Mouse (Mus musculus) embryo, embryonic 10 days (tissue): ENCODE data around the gene Pbp2.

Experiments
- DNase-seq: peaks from one replicate; pipeline ENCODE4 v3.0.0-alpha.2; 2015; ENCODE audit warnings: low spot score

Gene Pbp2

GRCm38 (mm10) chr6:135300469-135300868 is 9.7 kb downstream of the Pbp2 start:
- no peak for DNase-seq

- DNase-seq = no peak
These were observed 11.1 kb downstream of the Pbp2 start for GRCm38 (mm10) chr6:135299024-135299550.

GRCm38 (mm10) chr6:135297570-135297969 is 12.6 kb downstream of the Pbp2 start:
- DNase-seq = no peak

GRCm38 (mm10) chr6:135296267-135296666 is 13.9 kb downstream of the Pbp2 start:
- DNase-seq = no peak

GRCm38 (mm10) chr6:135295082-135295861 is 14.9 kb downstream of the Pbp2 start:
- no peak for DNase-seq

GRCm38 (mm10) chr6:135294150-135294549 is 16.1 kb downstream of the Pbp2 start:
- DNase-seq = no peak

GRCm38 (mm10) chr6:135292391-135292790 is 17.8 kb downstream of the Pbp2 start:
- no peak for DNase-seq

GRCm38 (mm10) chr6:135279856-135280255 is 30.3 kb downstream of the Pbp2 start:
- peak; percentile 52 for DNase-seq

- no peak for DNase-seq
These were observed 30.9 kb downstream of the Pbp2 start for GRCm38 (mm10) chr6:135279286-135279685.

GRCm38 (mm10) chr6:135278302-135278701 is 31.9 kb downstream of the Pbp2 start:
- no peak for DNase-seq

- DNase-seq = peak; percentile 18
These were observed 33.5 kb downstream of the Pbp2 start for GRCm38 (mm10) chr6:135276474-135277295.

GRCm38 (mm10) chr6:135275231-135275630 is 35.0 kb downstream of the Pbp2 start:
- DNase-seq = no peak

- no peak for DNase-seq
These were observed 37.1 kb downstream of the Pbp2 start for GRCm38 (mm10) chr6:135273066-135273465.

- DNase-seq = no peak
These were observed 38.4 kb downstream of the Pbp2 start for GRCm38 (mm10) chr6:135271761-135272160.

- DNase-seq = no peak
These were observed 40.6 kb downstream of the Pbp2 start for GRCm38 (mm10) chr6:135269626-135270025.

GRCm38 (mm10) chr6:135268392-135268791 is 41.8 kb downstream of the Pbp2 start:
- no peak for DNase-seq

- DNase-seq = no peak
These were observed 43.0 kb downstream of the Pbp2 start for GRCm38 (mm10) chr6:135267221-135267620.

GRCm38 (mm10) chr6:135266056-135266455 is 44.1 kb downstream of the Pbp2 start:
- DNase-seq = no peak

- DNase-seq = no peak
These were observed 46.1 kb downstream of the Pbp2 start for GRCm38 (mm10) chr6:135264136-135264535.

- no peak for DNase-seq
These were observed 47.6 kb downstream of the Pbp2 start for GRCm38 (mm10) chr6:135262565-135262964.

- no peak for DNase-seq
These were observed 49.1 kb downstream of the Pbp2 start for GRCm38 (mm10) chr6:135261124-135261523.

- DNase-seq = no peak
These were observed 49.8 kb downstream of the Pbp2 start for GRCm38 (mm10) chr6:135260435-135260834.
